Mouse (Mus musculus): ENCODE results near the gene Fto. TPM values are rescaled to one million over a fixed set of nuclear protein-coding genes. Genes with fewer than 3 reads are reported as not detected.
A peak's percentile ranks its signal among the peaks of the same experiment; 100 is the strongest.

Fto gene
- total RNA-seq (2015; ENCODE audit: low replicate concordance): 6.1 and 10.2 TPM in 2 replicates
- 5.1 and 5.3 TPM in 2 replicates for total RNA-seq (2017; ENCODE audit: low replicate concordance)

DNA sequence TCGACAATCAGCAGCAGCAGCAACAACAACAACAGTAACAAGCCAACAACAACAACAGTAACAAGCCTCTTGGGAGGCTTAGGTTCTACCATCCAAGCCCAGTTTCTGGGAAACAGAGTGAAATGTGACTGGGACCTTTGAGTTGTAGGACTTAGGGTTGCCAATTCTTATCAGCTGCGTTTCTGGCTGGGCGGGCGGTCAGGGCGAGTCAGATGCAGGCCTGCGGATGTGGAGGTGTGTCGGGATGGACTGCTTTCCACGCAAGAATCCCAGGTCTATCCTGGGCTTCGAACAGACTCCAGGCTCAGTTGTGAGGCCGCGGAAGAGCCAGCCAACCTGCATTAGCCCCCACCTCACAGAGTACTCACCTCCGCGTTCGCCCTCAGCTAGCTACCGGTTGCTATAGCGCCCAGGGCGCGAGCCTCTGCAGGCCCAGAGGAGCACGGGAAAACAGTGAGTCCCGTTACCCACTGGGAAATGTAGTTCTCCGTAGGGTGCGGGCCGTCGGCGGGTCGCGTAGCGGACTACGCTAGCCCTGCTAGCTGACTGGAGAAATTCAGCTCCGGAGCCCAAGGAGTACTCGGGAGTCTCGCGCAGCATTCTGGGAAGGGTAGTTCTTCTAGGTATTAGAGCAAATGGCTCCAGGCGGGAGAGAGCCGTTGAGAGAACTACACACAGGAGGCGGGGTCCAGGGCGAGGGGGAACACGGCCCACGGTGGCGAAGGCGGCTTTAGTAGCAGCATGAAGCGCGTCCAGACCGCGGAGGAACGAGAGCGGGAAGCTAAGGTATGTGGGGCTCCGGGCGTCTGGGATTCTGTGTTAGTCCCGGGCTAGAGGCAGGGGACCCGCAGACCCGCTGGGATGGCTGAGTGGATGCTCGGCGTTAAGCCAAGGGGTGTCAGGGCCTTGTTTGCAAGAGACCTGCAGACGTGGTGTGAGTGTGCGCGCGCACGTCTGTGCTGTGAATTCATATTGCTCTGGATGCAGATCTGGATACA is at the start of gene Fto, which contains the start of gene Rpgrip1l:
TSS of gene Fto (plus strand) at position 691 of the 998 bp plus-strand sequence.
TSS of gene Rpgrip1l (minus strand) at position 428 of the 998 bp plus-strand sequence.
- peak; percentile 96 for ATAC-seq (replicated peaks; ENCODE audit: low FRiP score, poor library complexity, severe bottlenecking)

DNA sequence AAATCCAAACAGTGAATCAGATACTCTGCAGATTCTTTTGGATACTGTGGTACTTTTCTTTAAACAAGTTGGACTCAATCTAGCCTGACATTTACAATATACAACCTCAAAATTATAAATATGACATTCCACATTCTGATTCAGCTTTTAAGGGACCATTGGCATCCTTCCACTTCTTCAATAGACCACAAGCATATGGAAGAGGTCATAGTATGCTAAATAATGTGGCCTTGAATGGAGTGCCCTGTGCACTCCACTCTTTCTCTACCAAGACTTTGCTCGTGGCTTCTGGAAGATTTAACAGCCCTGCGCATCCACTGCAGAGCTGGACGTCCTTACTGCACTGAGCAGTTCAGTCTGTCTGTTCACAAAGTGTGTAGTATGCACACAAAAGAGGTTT is 49.4 kb upstream of the Fto start:
- ATAC-seq (replicated peaks; ENCODE audit: low FRiP score, poor library complexity, severe bottlenecking): no peak

DNA sequence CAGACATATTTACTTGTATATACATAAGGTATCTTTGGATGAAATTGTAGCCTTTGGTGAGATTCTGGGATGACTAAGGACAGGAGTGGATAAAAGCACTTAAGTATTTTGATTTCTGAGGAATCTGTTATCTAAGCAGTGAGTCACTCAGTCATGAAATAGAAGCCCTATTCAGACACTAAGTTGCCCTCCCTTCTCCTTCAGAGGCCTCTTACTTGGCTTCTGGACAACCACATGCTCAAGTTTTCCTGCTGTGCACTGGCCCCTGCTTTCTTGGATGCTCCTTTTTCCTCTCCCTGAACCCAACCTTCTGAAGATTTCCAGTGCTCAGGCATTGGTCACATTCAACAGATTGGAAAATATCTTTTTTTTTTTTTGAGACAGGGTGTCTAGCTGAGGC is 48.8 kb upstream of the Fto start:
- ATAC-seq (replicated peaks; ENCODE audit: low FRiP score, poor library complexity, severe bottlenecking): no peak

DNA sequence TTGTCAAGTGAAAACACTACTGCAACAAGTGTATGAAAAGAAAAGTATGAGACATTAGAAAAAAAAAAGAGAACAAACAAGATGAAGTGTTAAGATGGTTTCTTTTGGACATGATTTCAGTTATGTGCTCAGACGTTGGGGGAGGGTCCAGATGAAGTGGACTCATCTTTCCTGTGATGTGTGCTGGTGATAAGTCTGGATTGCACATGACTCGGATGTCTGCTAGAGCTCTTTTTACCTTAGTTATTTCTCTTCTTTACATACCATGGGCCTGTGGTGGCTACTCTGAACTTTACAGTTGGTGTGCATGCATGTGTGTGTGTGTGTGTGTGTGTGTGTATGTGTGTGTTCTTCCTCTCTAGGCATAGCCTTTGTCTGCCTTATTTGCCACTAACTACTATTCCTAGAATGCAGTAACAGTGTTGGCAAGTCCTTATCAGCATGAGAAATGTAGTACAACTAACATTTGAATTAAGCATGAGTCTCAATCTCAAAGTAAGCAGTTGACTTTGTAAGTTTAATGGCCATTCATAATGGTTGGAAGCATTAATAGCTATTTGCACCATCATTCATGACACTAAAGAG is 43.9 kb upstream of the Fto start:
- ATAC-seq (replicated peaks; ENCODE audit: low FRiP score, poor library complexity, severe bottlenecking): no peak

DNA sequence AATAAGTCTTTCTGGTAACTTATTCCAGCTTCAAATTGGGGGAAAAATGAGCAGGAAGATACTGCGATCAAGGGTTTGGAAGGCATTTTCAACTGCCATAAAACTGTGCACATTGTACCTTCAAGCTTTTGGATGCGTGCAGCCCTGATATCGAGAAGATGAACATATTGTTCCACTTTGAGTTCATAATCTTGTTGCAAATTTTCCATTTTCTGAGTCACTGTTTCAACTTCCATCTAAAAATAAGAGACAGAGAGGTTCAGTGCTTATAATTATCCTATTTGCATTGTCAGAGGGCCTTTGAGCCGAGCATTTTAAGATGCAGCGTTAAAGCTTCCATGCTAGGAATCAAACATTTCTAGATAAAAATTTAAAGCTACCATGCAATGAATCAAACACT is 39.8 kb upstream of the Fto start:
- no peak for ATAC-seq (replicated peaks; ENCODE audit: low FRiP score, poor library complexity, severe bottlenecking)

DNA sequence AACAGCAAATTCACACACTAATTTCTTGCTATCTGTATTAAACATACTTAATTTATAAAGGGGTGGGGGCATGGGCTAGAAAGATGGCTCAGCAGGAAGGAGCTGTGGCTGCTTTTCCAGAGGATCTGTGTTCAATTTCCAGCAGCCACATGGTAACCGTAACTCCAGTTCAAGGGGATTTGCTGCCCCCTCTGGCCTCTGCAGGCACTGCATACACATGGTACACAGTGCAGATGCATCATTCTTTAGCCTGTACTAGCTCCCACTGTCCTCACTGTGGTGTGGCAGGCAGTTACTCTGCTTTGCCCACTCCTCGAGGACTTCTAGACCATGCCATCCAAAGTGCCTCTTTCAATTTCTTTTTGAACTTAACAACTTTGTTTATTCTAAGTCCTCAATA is 37.0 kb upstream of the Fto start:
- peak; percentile 73; the same call in 1 of the 2 replicates for ATAC-seq (replicated peaks; ENCODE audit: low FRiP score, poor library complexity, severe bottlenecking)

DNA sequence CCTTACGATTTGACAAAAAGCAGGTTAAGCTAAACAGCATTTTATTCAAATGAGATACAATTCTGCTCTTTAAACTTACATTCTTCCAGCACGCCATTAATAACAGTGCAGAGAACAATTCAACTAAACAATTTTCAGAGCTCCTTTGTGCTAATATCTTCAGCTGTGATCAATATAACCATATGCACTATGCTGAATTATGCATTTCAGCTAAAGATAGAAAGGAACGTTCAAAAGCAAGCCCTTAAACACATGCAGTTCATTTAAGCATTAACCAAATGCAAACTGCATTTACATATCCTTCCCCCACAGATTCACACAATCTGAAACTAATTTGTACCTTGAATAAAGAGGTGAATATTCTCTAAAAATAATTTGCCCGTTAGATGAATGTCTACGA is 35.3 kb upstream of the Fto start:
- no peak for ATAC-seq (replicated peaks; ENCODE audit: low FRiP score, poor library complexity, severe bottlenecking)

DNA sequence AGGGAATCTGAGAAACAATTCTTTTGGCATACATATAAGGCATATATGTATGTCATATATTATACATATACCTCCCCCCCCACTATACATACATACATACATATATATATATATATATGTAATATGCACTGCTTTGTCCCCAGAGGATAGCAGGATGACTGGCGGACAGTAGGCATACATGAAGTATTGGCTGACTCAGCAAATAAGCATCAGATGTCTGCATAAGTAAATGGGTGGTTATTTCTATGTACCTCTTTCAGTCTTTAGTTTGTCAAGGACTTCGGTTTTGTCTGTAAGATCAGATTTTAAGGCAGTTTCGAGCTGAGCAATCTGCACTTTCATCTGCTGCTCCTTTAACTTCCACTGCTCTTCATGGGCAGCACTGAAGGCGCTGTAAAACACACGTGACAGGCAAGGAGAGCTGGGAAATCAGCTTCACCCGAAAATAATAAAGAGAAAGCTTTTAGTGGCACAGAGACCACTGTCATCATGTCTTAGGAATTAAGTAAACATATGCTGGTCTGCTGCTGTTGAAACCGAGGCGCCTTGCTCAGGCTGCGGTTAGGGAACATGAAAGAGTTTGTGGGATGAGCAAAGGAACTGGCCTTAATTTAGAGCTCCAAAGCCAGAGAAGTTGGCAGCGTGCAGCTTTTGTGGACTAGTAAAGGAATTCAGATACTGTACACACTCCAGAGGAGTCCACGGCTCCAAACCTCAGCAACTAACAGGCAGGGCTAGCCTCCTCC is 32.7 kb upstream of the Fto start:
- no peak for ATAC-seq (replicated peaks; ENCODE audit: low FRiP score, poor library complexity, severe bottlenecking)

DNA sequence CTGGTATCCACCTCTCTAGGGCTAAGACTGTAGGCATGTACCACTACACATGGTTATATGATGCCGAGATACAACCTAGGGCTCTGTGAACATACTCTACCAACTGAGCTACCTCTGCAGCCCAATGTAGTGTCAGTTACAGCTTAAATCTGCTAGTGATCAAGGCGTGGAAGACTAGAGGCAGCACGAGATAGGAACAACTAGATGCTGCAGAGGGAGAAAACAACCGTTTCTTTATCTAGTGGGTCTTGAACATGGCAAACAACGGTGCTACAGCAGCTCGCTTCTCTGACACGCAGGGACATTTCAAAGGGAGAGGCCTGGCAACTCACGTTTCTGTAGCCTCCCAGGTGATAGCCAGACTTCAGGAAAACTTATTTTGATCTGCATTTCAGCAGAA is 31.8 kb upstream of the Fto start:
- ATAC-seq (replicated peaks; ENCODE audit: low FRiP score, poor library complexity, severe bottlenecking): 0 out of 2 replicates have a peak, but pooled peaks have one; percentile 32

DNA sequence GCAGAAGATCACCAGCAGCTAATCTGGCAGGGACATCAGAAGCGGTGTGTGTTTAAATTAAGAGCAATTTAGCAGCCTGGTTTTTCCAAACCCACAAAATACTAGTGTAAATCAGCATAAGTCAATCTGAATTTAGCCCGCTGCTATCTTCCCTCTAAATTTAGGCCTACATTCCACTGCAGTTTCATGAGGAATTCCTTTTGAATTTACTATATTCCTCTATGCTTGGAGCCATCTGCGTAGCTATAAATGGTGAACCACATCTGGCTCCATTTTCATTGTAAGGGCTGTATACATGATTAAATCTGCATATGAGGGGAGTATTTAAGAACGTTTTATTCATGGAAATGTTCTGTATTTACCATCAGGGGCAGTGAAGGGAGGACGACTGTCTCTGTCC is 30.7 kb upstream of the Fto start:
- no peak for ATAC-seq (replicated peaks; ENCODE audit: low FRiP score, poor library complexity, severe bottlenecking)

DNA sequence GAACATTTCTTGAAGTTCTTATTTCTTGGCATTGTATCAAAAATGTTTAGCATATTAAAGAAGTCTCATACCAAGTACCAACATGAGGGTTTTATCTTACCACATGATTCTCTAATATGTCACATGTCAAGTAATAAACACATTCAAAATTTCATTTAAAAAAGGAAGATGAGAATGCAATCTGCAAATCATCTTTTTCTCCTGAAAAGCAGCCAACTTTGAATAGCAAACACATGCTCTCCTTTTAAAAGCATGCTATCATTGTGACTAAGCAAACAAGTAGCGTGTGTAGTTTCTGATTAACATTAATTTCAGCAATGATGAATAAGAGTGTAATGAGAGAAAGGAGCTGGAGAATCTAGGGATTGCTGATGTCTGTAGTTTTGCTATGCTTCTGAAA is 29.5 kb upstream of the Fto start:
- ATAC-seq (replicated peaks; ENCODE audit: low FRiP score, poor library complexity, severe bottlenecking): no peak

DNA sequence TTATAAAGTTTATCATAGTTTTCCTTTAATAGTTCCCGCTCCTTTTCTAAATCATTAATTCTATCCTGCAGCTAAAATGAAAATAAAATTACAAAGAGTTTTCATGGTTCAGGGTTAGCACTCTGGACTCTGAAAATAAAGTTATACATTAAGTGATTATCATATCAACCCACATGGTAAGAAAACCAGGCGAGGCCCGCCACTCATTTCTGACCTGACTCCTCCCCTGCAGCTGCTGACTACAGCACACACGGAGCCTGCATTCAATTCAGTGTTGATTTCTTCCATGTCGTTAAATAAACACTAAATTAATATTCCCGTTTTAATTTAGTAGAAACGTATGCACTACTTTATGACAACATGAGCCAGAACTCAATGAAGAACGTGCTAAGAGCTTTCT is 27.1 kb upstream of the Fto start:
- peak; percentile 62 for ATAC-seq (replicated peaks; ENCODE audit: low FRiP score, poor library complexity, severe bottlenecking)

DNA sequence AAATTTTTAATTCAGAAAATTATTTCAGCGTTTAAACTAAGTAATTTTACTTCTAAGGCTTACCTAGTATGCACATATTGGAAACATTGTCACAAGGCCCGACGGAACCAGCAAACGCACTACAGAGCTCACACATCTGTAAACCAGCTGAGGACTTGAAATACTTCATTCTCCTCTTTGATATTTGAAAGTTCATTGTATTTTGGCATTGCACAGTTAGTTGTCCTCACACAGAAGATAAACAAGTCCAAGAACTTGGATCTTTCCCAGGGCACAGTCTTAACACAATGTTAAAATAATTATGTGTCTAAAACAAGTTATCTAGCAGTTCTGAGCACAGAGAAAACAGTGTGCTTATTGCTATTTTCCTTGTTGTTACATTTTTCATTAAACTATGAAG is 22.7 kb upstream of the Fto start:
- ATAC-seq (replicated peaks; ENCODE audit: low FRiP score, poor library complexity, severe bottlenecking): no peak

DNA sequence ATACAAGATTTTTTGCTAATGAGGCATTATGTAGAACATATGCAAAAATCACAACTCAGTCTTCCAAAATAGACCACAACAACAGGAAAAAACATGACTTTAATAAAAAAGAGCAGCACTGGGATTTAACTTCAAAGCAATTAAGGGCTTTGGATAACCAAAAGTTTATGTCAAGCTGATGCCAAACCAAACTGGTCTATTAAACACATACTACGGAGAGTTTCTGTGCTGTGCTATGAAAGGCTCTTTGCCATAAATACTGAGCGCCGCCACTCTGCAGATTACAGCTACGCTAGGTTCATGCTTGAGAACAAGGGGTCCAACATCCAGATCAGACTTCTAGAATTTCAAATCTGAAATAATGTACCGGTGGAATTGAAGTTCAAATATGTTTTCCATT is 17.5 kb upstream of the Fto start:
- ATAC-seq (replicated peaks; ENCODE audit: low FRiP score, poor library complexity, severe bottlenecking): no peak

DNA sequence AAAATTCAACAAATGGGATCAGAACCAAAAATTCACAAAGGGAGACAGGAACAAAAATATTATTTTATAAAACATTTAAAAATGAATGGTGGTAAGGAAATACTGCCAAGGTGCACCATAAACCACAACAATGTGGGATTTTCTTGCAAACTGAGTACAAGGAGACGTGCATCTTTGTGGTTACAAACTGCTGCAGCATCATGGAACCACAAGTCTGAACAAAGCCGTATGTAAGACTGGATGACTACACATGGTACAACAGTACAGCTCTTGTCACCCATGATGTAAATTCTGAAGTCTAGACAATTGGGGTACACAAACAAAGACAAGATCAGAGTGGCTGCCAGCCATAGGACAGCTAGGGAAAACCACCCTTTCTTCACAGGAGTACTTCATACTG is 14.7 kb upstream of the Fto start:
- no peak for ATAC-seq (replicated peaks; ENCODE audit: low FRiP score, poor library complexity, severe bottlenecking)

DNA sequence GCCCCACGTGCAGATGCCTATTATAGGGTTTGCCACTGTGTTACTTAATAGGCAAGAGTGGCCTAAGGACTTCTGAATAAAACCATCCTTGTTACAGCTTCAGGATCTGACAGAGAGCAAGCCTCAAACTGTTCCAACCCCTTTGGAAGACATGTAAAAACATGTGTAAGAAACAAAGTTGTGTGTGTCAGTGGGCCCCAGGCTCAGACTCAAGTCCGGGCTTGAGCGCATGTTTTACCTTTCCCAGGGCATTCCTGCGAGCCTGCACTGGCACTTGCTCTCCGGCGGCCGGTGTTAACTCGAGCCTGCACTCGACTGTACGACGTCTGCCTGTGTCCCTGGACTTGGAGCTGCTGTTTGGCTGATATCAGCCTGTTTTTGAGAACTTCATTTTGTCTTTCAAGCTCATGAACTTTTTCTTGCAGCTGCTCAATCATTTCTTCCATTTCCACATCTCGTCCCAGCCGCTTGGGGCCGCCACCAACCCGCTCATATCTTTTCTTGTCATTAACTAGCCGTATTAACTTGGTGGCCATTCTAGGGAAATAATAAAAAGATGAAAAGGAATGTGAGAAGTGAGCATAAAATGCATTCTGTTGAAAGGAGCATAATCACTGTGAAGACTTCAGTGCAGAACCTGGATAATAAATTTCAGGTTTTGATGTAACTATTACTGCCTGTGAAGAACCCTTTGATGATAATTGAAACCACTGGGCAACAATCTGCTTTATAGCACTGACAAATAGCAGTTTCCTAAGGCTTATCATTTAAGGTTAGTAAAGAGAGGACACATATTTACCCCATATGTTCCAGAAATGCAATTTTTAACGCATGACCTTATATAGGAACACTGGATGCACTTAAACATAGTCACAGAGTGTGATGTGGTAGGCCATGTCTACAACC is 8.6 kb upstream of the Fto start:
- ATAC-seq (replicated peaks; ENCODE audit: low FRiP score, poor library complexity, severe bottlenecking): no peak

DNA sequence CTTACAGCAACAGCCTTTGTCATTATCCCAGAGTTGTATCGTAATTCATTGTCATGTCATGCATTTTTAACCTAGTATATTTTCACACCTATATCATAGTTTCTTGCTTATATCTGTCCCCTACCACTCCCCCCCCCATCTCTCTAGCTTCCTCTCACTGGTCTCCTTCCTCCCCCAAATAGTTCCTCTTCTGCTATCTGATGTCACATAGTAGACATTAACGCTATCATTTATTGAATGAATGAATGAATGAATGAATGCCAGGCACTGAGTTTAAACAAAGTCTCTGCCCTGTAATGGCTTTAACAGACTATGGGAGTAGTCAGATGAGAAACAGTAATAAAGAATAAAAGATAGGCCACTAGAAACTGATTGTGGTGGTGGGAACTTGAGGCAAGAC is 983 bp upstream of the Fto start:
- ATAC-seq (replicated peaks; ENCODE audit: low FRiP score, poor library complexity, severe bottlenecking): no peak

DNA sequence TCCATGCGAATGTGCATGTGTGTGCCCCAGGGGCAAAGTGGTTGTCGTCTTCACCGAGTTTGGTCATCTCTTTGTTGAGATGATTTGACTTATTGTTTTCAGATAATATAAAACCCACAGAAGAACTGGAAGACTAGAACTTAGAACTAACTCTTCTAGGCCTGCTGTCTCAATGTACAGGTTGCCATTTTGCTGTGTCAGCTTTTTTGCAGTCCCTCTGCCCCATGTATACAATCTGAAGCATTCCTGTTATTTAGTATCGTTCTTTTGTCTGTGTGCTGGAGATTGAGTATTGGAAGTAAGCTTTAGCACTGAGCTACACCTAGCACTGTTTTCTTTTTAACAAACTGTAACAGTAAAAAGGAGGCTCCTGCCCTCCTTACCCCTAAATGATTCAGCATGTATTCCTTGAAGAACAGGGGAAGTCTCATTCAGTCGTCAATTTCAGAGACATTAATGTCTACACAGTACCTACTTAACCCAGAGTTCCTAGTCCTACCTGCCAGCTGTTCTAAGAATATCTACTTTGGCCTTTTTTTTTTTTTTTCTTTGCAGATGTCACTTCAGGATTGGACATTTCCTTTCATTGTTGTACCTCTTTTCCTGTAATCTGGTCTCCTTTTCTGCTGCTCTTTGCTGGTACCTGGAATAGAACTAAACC is 4.4 kb downstream of the Fto start:
- no peak for ATAC-seq (replicated peaks; ENCODE audit: low FRiP score, poor library complexity, severe bottlenecking)
